Comparison of ENCODE assay signal across 8 mouse cellular contexts in the genomic region with DNA sequence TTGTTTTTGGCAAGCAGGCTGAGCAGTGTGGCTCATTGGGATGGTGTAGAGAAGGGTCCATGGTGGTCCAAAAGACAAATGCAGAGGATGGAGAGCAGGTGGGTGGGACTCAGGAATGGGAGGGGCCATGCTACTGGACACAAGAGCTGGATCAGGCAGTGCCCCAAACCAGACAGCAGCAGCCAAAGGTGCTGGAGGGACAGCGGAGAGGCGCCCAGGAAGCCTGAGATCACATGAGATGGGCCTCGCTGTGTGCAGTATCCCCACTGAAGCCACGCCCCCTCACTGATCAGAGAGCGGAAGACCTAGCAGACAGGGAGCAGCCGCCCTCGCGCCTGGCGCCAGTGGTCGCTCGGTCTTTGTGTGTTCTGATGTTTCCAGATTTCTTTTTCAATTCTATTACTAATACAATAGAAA. TPM values are rescaled to one million over a fixed set of nuclear protein-coding genes. Genes with fewer than 3 reads are reported as not detected.
DNase-seq lines count a peak whose midpoint lies in the region; ATAC-seq and TF ChIP-seq lines count a peak whose summit lies in the region.

No protein-coding gene starts in this region.

- no peaks in the 10 kb centered on the region for H3K27me3 ChIP-seq in forebrain, embryonic 16.5 days (replicated peaks; ENCODE audit: control insufficient read depth, insufficient read depth, low read length)
- H3K27me3 ChIP-seq in liver, embryonic 14.5 days (ENCODE audit: control insufficient read depth, insufficient read depth, low read length) = no peaks in the 10 kb centered on the region; the same call in 1 of the 2 replicates

- ATAC-seq in activated CD4-positive, CD25-positive, alpha-beta regulatory T cell, adult 4 months = peak; percentile 91
- peak; percentile 63 for ATAC-seq in forebrain, embryonic 16.5 days
- peak; percentile 57 for ATAC-seq in liver, embryonic 14.5 days (ENCODE audit: insufficient read depth)

- H3K4me2 ChIP-seq in forebrain, embryonic 16.5 days (ENCODE audit: low read length) = peak overlapping the region; percentile 52
- peak overlapping the region; percentile 44 for H3K4me2 ChIP-seq in liver, embryonic 14.5 days (ENCODE audit: low read depth)

- peak overlapping the region; percentile 22; the same call in 1 of the 2 replicates for H3K9ac ChIP-seq in forebrain, embryonic 16.5 days (replicated peaks; ENCODE audit: low read depth, low read length)
- H3K9ac ChIP-seq in liver, embryonic 14.5 days (replicated peaks) = no peak overlapping the region

- peak; percentile 89 for DNase-seq in CD4-positive, CD25-positive, alpha-beta regulatory T cell, adult 2 months (ENCODE audit: low read depth, low spot score)
- peak; percentile 91 for DNase-seq in induced T-regulatory cell, adult 2 months (ENCODE audit: low read depth)
- peak in 2 of 3 experiments; percentile 39 to 49 for DNase-seq in liver, embryonic 14.5 days (ENCODE audit: low read depth in 3 of 3, low spot score in 3 of 3)
- peak; percentile 71 to 73 for DNase-seq in natural killer cell, adult 2 months (ENCODE audit: low spot score in 2 of 2)
- DNase-seq in thymus, postnatal 25 days = peak; percentile 83
- no peak for DNase-seq in cerebellum, adult 11 months

- H3K4me1 ChIP-seq in forebrain, embryonic 16.5 days (replicated peaks; ENCODE audit: control insufficient read depth, insufficient read depth, low read length) = peaks cover 4% of the 10 kb centered on the region; the same call in 1 of the 2 replicates
- 0 out of 4 replicates have a peak, but pooled peaks cover 0 to 3% of the 10 kb centered on the region in 2 experiments for H3K4me1 ChIP-seq in liver, embryonic 14.5 days (replicated peaks; ENCODE audit: control insufficient read depth in 2 of 2, insufficient read depth in 2 of 2, low read length in 1 of 2)

- H3K27ac ChIP-seq in forebrain, embryonic 16.5 days (ENCODE audit: low read length) = no peak overlapping the region
- no peak overlapping the region for H3K27ac ChIP-seq in liver, embryonic 14.5 days

- H3K36me3 ChIP-seq in forebrain, embryonic 16.5 days (ENCODE audit: control insufficient read depth, insufficient read depth) = no peaks in the 10 kb centered on the region
- no peaks in the 10 kb centered on the region for H3K36me3 ChIP-seq in liver, embryonic 14.5 days (replicated peaks; ENCODE audit: control insufficient read depth, insufficient read depth, low read depth)

- H3K4me3 ChIP-seq in forebrain, embryonic 16.5 days (replicated peaks; ENCODE audit: low read length) = peak overlapping the region; percentile 29
- peak overlapping the region; percentile 5 to 15; a peak in 1 of 4 replicates for H3K4me3 ChIP-seq in liver, embryonic 14.5 days (ENCODE audit: insufficient read depth in 1 of 2, low read depth in 2 of 2, low read length in 2 of 2)

- WGBS in forebrain, embryonic 16.5 days = 23% methylated on average over 11 of the region's 11 CpGs
- under 1% methylated on average over 11 of the region's 11 CpGs for WGBS in liver, embryonic 14.5 days (ENCODE audit: insufficient replicate concordance)

- TF ChIP-seq EP300 in liver, embryonic 14.5 days (IDR thresholded peaks at IDR 0.05; ENCODE audit: low read depth) = no peak

- H3K9me3 ChIP-seq in forebrain, embryonic 16.5 days (ENCODE audit: control insufficient read depth, low read length) = no peaks in the 10 kb centered on the region
- H3K9me3 ChIP-seq in liver, embryonic 14.5 days (ENCODE audit: control insufficient read depth, low read length) = no peaks in the 10 kb centered on the region

- TF ChIP-seq CTCF in liver, embryonic 14.5 days (IDR thresholded peaks at IDR 0.05; ENCODE audit: low read depth) = no peak

RNA-seq across cellular contexts. Expression of gene Ccdc40, which starts 9.9 kb away (rescaled TPM):
- polyA plus RNA-seq in activated CD4-positive, CD25-positive, alpha-beta regulatory T cell, adult 4 months (2017; shearing (Covaris generic)) = 1 to 10 TPM; 1.0 to 2.0 TPM
- polyA plus RNA-seq in forebrain, embryonic 16.5 days (2015; fragmentation: Nextera tagmentation; extraction: Ambion mirVana) = 11.5 and 14.1 TPM in 2 replicates
- polyA plus RNA-seq in liver, embryonic 14.5 days (2012; rRNA removed) = 0.42 and 0.59 TPM in 2 replicates
- 0.29 and 0.42 TPM in 2 replicates for polyA plus RNA-seq in liver, embryonic 14.5 days (2014; fragmentation: Nextera tagmentation; extraction: Ambion mirVana)

RNA-seq across cellular contexts. Expression of gene Tbc1d16, which starts 10.0 kb away (rescaled TPM):
- under 1 TPM; 0.75 to 0.78 TPM for polyA plus RNA-seq in activated CD4-positive, CD25-positive, alpha-beta regulatory T cell, adult 4 months (2017; shearing (Covaris generic))
- polyA plus RNA-seq in forebrain, embryonic 16.5 days (2015; fragmentation: Nextera tagmentation; extraction: Ambion mirVana) = 52.3 and 54.6 TPM in 2 replicates
- 0.92 and 1.0 TPM in 2 replicates for polyA plus RNA-seq in liver, embryonic 14.5 days (2012; rRNA removed)
- 0.58 and 0.76 TPM in 2 replicates for polyA plus RNA-seq in liver, embryonic 14.5 days (2014; fragmentation: Nextera tagmentation; extraction: Ambion mirVana)

RNA-seq across cellular contexts. Expression of gene Gaa, which starts 29.4 kb away (rescaled TPM):
- polyA plus RNA-seq in activated CD4-positive, CD25-positive, alpha-beta regulatory T cell, adult 4 months (2017; shearing (Covaris generic)) = 10 to 100 TPM in 1 of 2 experiments, 1 to 10 TPM in 1; 5.9 to 11.6 TPM
- polyA plus RNA-seq in forebrain, embryonic 16.5 days (2015; fragmentation: Nextera tagmentation; extraction: Ambion mirVana) = 59.8 and 69.7 TPM in 2 replicates
- 14.7 and 18.8 TPM in 2 replicates for polyA plus RNA-seq in liver, embryonic 14.5 days (2012; rRNA removed)
- polyA plus RNA-seq in liver, embryonic 14.5 days (2014; fragmentation: Nextera tagmentation; extraction: Ambion mirVana) = 11.8 and 14.7 TPM in 2 replicates

Comparison
In these comparisons a context has a peak if more than half of its experiments do, and no peak if none do; other contexts are left out.
1. RNA of gene Tbc1d16, which starts 10.0 kb away (polyA plus RNA-seq): 52.3 to 54.6 TPM in forebrain, embryonic 16.5 days; 0.58 to 1.0 TPM in liver, embryonic 14.5 days and 0.75 to 0.78 TPM in activated CD4-positive, CD25-positive, alpha-beta regulatory T cell, adult 4 months; every median in the first group is over 10 times any median in the second.
2. Peak in every context shown above with its lines, with median percentiles within 50 percentile points of each other: ATAC-seq.